Mouse (Mus musculus): Measurements from ENCODE around the gene Irf2bpl.

Irf2bpl gene

DNA sequence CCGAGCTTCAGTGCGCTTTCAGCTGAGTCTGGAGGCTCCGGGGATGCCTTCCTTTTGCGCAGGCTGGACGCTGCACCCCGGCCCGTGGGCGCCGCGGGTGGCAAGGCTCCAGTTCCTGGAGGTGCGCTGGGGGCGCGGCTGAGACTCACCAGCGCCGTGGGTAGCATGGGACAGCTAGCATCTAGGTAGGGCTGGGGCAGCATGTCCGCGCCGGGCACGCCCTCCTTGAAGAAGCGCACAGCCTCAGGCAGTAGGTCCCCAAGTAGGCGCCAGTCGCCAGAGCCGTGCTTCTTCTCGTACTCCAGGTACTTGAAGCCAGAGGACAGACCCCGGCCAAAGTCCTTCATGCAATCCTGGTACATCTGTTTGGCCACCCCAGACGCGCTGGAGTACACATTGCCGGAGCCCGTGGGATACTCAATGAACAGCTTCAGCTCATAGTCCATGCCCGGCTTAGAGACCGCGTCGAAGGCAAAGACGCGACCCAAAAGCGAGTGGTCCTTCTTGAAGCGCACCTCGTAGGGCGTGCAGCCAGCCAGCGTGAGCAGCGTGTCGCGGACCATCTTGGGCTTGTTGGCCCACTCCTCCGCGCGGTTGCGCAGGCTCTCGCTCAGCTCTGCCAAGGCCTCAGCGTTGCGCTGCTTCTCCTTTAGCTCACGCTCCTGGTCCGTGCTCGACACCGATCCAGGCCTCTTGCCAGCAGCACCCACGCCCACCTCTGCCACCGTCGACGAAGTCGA is 2.1 kb downstream of the Irf2bpl start:
- no peak for TF ChIP-seq GATA4 (IDR thresholded peaks at IDR 0.05; ENCODE audit: insufficient replicate concordance, low read length)

DNA sequence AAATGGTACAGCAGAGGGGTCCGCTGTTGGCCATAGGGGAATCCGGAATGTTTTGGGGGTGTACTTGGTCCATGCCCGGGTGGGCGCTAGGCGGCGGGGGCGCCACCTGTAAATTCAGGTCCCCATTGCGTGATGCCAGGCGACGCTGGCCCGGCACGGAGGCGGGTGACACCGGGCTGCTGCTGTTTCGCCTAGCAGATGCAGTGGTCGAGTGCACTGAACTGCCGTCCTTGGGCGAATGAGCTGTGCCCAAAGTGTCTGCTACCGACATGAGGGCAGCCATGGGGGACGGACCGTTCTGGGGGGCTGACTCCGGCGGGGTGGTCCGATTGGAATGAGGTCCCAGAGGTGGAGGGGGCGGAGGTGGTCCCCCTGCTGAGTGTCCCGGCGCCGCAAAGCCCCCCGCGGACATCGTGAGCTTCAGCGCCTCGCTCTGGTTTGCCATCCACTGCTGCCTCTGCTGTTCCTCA is 2.8 kb downstream of the Irf2bpl start:
- TF ChIP-seq GATA4 (IDR thresholded peaks at IDR 0.05; ENCODE audit: insufficient replicate concordance, low read length): no peak

DNA sequence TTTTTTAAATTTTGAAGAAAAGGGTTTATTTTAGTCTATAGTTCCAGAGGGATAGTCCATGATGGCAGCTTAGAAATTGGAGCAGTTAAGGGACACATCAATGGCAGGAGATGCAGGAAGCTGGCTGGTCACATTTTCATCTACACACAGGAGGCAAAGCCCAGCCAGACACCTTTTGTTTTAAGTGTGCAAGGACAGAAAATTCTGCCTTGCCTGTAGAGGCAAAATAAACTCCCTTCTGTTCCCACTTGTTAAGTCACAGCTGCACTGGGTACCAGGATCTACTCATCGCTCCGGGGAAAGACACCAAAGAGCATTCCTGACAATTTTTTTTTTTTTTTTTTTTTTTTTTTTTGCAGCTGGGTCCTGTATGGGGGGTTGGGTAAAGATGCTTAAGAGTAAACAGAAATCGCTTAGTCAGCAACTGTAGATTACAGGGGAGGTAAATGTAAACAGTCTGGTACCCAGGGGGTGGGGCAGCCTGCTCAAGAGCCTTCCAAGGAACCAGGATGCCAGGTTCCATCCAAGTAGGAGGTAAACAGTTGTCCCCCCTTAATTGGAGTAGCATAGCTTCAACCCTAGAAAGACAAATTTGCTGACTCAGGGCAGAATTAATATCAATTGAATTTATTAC is 4.4 kb downstream of the Irf2bpl start:
- no peak for TF ChIP-seq GATA4 (IDR thresholded peaks at IDR 0.05; ENCODE audit: insufficient replicate concordance, low read length)

- no peak for TF ChIP-seq GATA4 (IDR thresholded peaks at IDR 0.05; ENCODE audit: insufficient replicate concordance, low read length)
These were observed 5.0 kb downstream of the Irf2bpl start for GRCm38 (mm10) chr12:86879446-86880085.

DNA sequence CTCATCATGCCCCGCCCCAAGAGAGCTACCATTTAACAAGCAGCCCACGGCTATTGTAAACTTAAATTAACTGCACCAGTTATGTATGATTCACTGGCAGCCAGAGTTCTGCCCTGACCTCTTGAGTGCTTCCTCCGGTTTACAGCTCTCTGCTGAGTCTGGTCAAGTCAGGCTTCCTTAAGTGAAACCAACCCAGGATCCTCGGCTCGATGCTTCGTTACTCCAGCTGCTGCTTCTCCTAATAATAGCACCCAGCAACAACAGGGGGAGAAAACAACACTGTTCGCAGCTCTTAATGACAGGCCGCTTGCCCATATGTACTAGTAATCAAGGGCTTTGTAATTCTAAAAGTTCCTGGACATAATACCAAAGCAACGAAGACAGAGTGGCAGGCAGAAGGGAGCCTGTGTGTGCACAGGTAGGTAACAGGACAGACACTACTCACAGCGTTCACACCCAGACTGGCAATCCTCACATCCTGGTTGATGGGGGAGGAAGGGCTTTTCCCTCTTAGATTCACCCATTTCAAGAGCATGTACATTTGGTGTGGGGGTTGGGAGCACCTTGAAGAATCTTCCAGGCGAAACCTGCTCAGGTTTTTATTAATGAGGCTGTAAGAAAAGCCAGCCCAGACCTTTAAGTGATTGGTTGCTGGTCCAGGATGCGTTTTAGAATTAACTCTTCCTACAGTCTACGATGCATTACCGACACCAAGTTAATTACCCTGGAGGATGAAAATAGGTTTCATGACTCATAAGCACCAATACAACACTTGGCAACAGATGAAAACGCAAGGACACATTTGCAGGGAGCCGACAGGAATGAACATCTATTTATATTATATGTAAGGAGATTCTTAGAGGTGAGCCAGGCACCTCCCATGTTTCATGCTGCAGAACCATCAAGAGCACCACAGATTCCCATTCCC is 5.9 kb downstream of the Irf2bpl start:
- no peak for TF ChIP-seq GATA4 (IDR thresholded peaks at IDR 0.05; ENCODE audit: insufficient replicate concordance, low read length)

DNA sequence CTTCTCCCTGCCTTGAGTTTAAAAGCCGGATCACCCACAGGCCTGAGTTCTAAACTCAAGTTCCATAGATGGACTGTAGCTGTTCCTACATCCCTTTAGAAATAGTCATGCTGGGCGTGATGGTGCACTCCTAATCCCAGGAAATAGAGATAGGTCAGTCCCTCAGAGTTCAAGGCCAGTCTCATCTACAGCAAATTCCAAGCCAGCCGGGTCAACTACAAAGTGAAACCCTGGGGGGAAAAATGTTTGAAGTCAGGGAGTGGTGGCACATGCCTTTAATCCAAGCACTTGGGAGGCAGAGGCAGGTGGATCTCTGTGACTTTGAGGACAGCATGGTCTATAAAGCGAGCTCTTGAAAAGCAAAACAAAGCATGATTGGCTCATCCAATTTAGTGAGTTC is 7.6 kb downstream of the Irf2bpl start:
- no peak for TF ChIP-seq GATA4 (IDR thresholded peaks at IDR 0.05; ENCODE audit: insufficient replicate concordance, low read length)

GRCm38 (mm10) chr12:86876116-86876515 is 8.5 kb downstream of the Irf2bpl start:
- no peak for TF ChIP-seq GATA4 (IDR thresholded peaks at IDR 0.05; ENCODE audit: insufficient replicate concordance, low read length)

- TF ChIP-seq GATA4 (IDR thresholded peaks at IDR 0.05; ENCODE audit: insufficient replicate concordance, low read length): no peak
These were observed 12.1 kb downstream of the Irf2bpl start for GRCm38 (mm10) chr12:86872335-86873040.

DNA sequence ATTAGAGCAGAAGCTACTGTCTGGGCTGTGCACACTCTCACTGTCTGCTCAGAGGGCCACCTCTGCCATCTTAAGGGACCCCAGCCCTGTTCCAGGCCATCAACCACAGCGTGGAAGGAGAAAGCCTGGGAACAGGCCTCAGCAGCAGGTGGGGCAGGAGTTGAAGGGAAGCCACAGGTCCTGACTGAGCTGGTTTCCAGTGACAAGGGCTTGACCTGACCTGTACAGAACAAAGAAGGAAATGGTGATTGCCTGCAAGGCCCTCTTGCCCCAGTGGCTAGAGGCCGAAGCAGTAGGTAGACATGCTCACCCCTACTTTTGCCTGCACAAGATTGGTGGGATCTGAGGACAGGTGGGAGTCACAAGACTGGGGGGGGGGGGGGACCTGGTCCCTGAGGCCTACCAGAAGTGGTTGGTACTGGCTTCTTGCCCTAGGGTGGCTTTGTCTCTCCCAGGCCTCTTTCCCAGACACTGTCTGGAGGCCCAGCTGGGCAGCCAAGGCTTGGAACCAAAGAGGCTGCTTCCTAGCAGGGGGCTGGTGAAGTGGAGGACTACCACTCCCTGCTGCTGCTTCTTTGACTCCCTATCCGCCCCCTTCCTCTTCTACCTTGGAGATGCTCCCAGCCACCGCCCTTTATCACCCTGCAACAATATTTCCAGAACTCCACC is 12.8 kb downstream of the Irf2bpl start:
- TF ChIP-seq GATA4 (IDR thresholded peaks at IDR 0.05; ENCODE audit: insufficient replicate concordance, low read length): no peak

- no peak for TF ChIP-seq GATA4 (IDR thresholded peaks at IDR 0.05; ENCODE audit: insufficient replicate concordance, low read length)
These were observed 13.6 kb downstream of the Irf2bpl start for GRCm38 (mm10) chr12:86870996-86871395.

GRCm38 (mm10) chr12:86869761-86870160 is 14.8 kb downstream of the Irf2bpl start:
- no peak for TF ChIP-seq GATA4 (IDR thresholded peaks at IDR 0.05; ENCODE audit: insufficient replicate concordance, low read length)

- TF ChIP-seq GATA4 (IDR thresholded peaks at IDR 0.05; ENCODE audit: insufficient replicate concordance, low read length): no peak
These were observed 17.1 kb downstream of the Irf2bpl start for GRCm38 (mm10) chr12:86867271-86868223.
